Mouse (Mus musculus) ZHBTc4 (cell line): ENCODE measurements around the gene Dab2.
A peak's percentile ranks its signal among the peaks of the same experiment; 100 is the strongest.

Experiments used
- DNase-seq: peaks from one replicate; pipeline ENCODE4 v3.0.0-alpha.2; 2011; ENCODE audit warnings: low read depth, low spot score

The Dab2 gene

GRCm38 (mm10) chr15:6299554-6299953 is at the start of gene Dab2:
Dab2 (plus strand) TSS chr15:6299788.
- DNase-seq = no peak

GRCm38 (mm10) chr15:6253471-6253870 is 46.1 kb upstream of the Dab2 start:
- no peak for DNase-seq

DNA sequence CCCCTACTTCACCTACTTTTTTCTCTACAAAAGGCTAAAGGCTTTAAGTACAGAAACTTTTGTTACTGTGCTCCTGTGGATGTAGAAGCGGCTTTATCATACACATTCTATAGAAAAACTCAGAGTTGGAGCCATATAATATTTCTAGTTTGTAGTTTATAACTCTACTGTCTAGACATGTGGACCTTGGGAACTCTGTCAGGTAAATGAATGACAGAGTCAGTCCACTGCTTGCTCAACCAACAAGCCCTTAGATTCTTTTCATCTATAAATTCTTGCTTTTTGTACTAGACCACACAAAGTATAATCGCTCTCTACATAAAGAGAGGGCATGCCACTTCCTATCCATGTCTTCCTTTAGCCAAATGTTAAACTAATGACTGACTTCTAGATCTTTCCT is 45.2 kb upstream of the Dab2 start:
- no peak for DNase-seq

GRCm38 (mm10) chr15:6257049-6257448 is 42.5 kb upstream of the Dab2 start:
- DNase-seq = no peak

DNA sequence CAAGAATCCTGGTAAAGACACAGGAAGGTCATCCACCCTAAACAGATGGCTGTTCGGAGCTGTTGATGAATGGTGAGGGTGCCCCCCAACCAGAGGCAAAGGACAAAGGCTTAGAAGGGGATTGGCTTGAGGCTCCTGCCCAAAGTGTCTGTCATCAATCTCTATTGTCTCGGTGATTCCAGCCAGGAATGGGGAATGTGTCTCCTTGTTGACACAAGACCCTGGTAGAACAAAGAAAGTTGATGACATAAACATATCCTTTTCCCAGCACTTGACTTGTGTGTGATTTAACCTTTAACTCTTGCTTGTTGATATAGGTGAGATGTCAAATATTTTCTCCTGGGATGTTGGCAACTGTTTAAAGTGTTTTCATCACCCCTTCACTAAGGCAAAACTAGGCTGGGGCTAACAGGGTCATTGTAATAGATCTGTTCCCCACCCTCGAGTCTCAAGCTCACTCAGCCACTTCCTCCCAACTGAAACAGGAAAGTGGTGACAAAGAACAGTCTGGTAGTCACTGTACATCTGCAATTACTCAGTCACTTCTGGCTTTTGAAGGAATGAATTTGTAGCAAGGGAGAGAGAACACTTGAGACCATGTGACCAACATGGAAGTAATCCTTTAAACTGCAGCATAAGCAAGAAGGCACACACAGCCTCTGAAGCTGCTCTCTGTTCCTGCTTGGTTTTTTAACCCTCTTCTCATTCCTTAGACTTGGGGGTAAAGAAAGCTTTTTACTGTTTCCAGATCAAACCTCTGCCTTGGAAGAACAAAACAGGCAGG is 39.4 kb upstream of the Dab2 start:
- peak; percentile 62 for DNase-seq

GRCm38 (mm10) chr15:6260741-6261430 is 38.7 kb upstream of the Dab2 start:
- DNase-seq = no peak

- DNase-seq = no peak
These were observed 32.3 kb upstream of the Dab2 start for GRCm38 (mm10) chr15:6267147-6267758.

DNA sequence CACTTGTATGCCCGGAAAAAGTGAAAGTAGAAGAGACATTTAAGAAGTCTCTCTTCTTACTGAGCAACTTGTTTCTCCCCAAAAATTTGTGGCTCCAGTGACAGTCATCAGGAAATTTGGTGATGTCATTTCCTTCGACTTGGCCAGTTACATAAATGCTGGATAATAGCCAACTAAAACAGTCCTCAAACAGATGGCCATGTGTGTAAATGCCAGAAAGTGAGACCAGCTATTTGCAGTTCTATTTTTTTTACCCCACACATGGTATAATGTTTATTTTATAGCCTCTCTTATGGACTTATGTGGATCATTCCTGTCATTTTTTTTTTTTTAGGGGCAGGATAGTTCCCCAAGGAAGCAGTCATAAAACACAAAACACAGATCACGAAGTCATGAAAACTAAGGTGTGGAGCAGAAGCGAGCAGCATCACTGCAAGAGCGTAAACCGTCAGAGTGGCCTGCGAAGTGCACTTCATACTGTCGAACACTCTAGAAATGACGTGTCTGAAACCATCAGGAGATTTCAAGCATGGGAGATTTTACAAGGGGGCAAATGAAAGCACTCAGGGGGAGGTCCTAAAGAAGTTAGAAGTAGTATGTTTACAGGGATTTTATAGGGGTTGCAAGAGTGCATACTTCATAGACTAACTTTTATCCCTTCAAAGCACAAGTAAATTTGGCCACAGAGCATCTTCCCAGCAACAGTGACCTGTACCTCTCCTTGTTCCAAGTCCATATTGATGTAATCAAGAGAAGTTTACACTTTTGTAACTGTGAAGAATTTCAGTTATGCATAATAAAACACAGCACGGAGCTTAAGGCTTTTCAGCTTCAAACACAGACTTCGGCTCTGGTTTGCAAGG is 20.8 kb upstream of the Dab2 start:
- DNase-seq = no peak

DNA sequence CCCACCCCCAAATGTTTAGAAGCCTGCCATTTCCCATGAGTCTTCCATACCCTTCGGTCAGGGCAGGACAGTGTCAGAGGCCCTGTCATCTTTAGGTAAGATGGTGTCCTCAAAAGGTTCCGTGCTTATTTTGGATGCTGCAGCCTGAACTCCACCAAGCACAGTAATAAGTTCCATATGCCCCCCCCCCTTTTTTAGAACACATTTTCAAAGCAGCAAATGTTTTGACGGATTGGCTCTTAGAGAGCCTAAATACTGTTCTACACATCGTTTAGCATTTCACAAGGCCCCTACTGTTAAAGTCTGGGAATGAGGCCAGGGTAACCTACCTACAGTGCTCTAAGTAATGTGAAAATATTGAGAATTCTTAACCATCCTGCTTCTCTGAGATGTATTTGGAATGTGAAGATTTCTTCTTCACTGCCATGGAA is 19.6 kb upstream of the Dab2 start:
- DNase-seq = no peak

- DNase-seq = no peak
These were observed 16.3 kb upstream of the Dab2 start for GRCm38 (mm10) chr15:6283249-6283648.

DNA sequence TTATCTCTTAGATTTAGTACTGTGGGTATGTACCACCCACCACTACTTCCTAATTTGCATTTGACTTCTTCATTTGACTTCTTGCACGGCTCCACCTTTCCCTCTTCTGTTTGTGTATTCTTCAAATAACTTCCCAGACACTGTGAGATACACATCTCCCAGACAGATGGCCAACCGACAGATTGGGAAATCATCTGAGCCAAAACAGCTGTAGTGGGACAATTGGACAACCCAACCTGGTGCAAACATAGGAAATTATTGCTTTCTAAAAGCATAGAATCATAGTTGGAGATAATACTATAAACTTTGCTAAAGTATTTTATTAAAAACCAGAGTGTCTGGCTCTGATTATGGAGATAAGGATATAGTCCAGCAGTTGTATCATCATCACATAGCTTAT is 3.5 kb upstream of the Dab2 start:
- DNase-seq = no peak

- no peak for DNase-seq
These were observed 862 bp upstream of the Dab2 start for GRCm38 (mm10) chr15:6298726-6299125.

GRCm38 (mm10) chr15:6302219-6302618 is 2.6 kb downstream of the Dab2 start:
- DNase-seq = no peak

GRCm38 (mm10) chr15:6303822-6304221 is 4.2 kb downstream of the Dab2 start:
- no peak for DNase-seq

DNA sequence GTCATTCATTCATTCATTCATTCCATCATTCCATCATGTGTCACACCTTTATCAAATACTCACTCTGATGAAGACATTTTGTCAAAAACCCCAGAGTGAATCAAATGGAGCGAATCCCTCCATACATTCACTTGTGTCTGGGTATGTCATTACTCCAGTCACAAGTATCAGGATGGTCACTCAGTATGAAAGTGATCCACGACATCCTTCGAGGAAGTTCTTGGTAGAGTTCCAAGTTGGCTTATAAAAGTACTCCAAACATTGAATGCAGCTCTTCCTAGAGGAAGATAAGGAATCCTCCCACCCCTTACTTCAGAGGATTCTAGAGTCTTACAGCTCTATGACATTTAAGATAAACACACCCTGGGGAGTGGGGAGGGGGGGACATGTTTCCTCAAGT is 10.0 kb downstream of the Dab2 start:
- DNase-seq = no peak

GRCm38 (mm10) chr15:6310417-6310816 is 10.8 kb downstream of the Dab2 start:
- no peak for DNase-seq

GRCm38 (mm10) chr15:6312396-6312795 is 12.8 kb downstream of the Dab2 start:
- DNase-seq = no peak

DNA sequence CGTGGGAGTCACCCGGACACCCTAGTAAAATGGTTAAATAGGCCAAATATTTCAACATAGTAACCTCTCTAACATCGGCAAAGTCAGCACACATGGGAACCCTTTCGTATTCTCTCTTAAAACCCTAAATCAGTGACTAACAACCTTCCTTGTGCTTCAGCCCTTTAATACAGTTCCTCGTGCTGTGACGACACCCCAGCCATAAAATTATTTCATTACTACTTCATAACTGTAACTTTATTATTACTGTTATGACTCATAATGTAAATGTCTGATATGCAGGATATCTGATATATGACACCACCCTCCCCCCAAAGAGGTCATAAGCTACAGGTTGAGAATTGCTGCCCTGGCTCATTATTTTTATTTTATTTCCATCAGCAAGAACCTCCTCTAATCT is 19.8 kb downstream of the Dab2 start:
- no peak for DNase-seq

GRCm38 (mm10) chr15:6320501-6320900 is 20.9 kb downstream of the Dab2 start:
- no peak for DNase-seq

- DNase-seq = no peak
These were observed 21.7 kb downstream of the Dab2 start for GRCm38 (mm10) chr15:6321263-6321662.

DNA sequence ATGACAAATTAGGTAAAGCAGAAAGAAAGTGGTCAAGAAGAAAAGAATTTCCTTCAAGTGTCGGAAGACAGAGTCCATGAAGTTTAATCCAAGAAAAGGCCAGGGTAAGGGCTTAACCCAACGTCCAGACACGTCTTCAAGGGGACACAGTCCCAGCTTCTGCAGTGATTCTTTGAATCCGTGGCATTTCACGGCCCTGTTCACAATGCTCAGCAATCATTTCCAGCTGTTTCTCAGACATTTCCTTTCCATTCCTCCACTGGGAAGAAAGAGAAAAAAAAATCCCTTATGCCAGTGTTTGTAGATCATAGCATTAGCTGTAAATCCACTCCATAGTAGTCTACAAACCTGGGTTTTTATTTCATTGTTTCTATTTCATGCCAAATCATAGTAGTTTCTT is 22.7 kb downstream of the Dab2 start:
- no peak for DNase-seq

- DNase-seq = no peak
These were observed 24.0 kb downstream of the Dab2 start for GRCm38 (mm10) chr15:6323577-6323976.
